Mouse (Mus musculus) neural tube, embryonic 14.5 days (tissue): ENCODE data around the gene Vwa5b1. TPM values are rescaled to one million over a fixed set of nuclear protein-coding genes. Genes with fewer than 3 reads are reported as not detected.

Experiments used
- ATAC-seq: fragments of 200-750 bp; cut with Nextera tagmentation; 2 replicates; pipeline ENCODE4 v1.8.0; 2017; ENCODE audit warnings: low read depth, mild to moderate bottlenecking, moderate TSS enrichment, moderate library complexity
- H3K27ac ChIP-seq: fragments of 300-500 bp; sonication (generic); 2 replicates; pipeline ENCODE4 v1.5.1; 2014; ENCODE audit warnings: low read depth, mild to moderate bottlenecking, control low read depth, low read length, moderate library complexity, mixed read lengths
- H3K27me3 ChIP-seq: fragments of 300-500 bp; sonication (generic); 2 replicates; pipeline ENCODE4 v1.6.1; 2014; ENCODE audit warnings: low read length; ENCODE audit not compliant: control insufficient read depth, insufficient read depth
- H3K36me3 ChIP-seq: fragments of 300-500 bp; sonication (generic); 2 replicates; pipeline ENCODE4 v1.6.1; 2014; ENCODE audit warnings: low read length, mixed read lengths; ENCODE audit not compliant: control insufficient read depth, insufficient read depth
- H3K4me1 ChIP-seq: fragments of 300-500 bp; sonication (generic); 2 replicates; pipeline ENCODE4 v1.6.1; 2014; ENCODE audit warnings: low read length; ENCODE audit not compliant: control insufficient read depth, insufficient read depth
- H3K4me2 ChIP-seq: fragments of 300-500 bp; sonication (generic); 2 replicates; pipeline ENCODE4 v1.6.1; 2014; ENCODE audit warnings: mild to moderate bottlenecking, low read depth, low read length, control low read depth
- H3K4me3 ChIP-seq: fragments of 300-500 bp; sonication (generic); 2 replicates; pipeline ENCODE4 v1.5.1; 2014; ENCODE audit warnings: low read depth, low read length, control low read depth, mixed read lengths
- H3K9ac ChIP-seq: fragments of 300-500 bp; sonication (generic); replicated peaks from 2 replicates; pipeline ENCODE4 v1.6.1; 2014; ENCODE audit warnings: low read depth, mild to moderate bottlenecking, control low read depth, low read length, mixed read lengths
- H3K9me3 ChIP-seq: fragments of 300-500 bp; sonication (generic); 2 replicates; pipeline ENCODE4 v1.6.1; 2016; ENCODE audit warnings: low read length; ENCODE audit not compliant: control insufficient read depth
- WGBS: fragments of 180-500 bp; shearing (Covaris S2); extraction: QIAGEN DNeasy Blood & Tissue Kit; methylation state at CpG from one replicate; pipeline ENCODE4 v1.1.7; 2014; 5-methylcytosine and 5-hydroxymethylcytosine counted together
- polyA plus RNA-seq: library from polyadenylated mRNA; unstranded; fragments of >200 nt; fragmentation: Nextera tagmentation; extraction: Ambion mirVana; gene quantifications from 2 replicates; pipeline ENCODE4 v1.2.1, GENCODE M21; 2014

The Vwa5b1 gene
- 0.59 and 0.80 TPM in 2 replicates for polyA plus RNA-seq

GRCm38 (mm10) chr4:138635428-138636145, at the start of gene Vwa5b1:
Vwa5b1 (minus strand) TSS chr4:138635884.
- 19% methylated on average over 8 of the region's 8 CpGs for WGBS
- Histone ChIP-seq H3K9ac (no peak within 1 kb of the TSS), H3K4me1 (peaks cover 6% of the 10 kb centered on the region)

GRCm38 (mm10) chr4:138682760-138683159, 47.1 kb upstream of the Vwa5b1 start:
- no peaks in the 10 kb centered on the region for H3K9me3 ChIP-seq
- no peak overlapping the region for H3K9ac ChIP-seq
- 0 out of 2 replicates have a peak, but pooled peaks have one; percentile 46 for ATAC-seq
- H3K4me3 ChIP-seq, result no peak overlapping the region
- no peaks in the 10 kb centered on the region for H3K36me3 ChIP-seq
- no peak overlapping the region for H3K4me2 ChIP-seq
- no peaks in the 10 kb centered on the region for H3K27me3 ChIP-seq
- peak overlapping the region; percentile 40 for H3K27ac ChIP-seq
- 19% methylated on average over 2 of the region's 2 CpGs for WGBS
- 0 out of 2 replicates have a peak, but pooled peaks cover 3% of the 10 kb centered on the region for H3K4me1 ChIP-seq

More at GRCm38 (mm10) chr4:138635428-138636145, at the start of gene Vwa5b1:
- no peaks in the 10 kb centered on the region for H3K36me3 ChIP-seq
- no peaks in the 10 kb centered on the region for H3K27me3 ChIP-seq
- H3K9me3 ChIP-seq, result no peaks in the 10 kb centered on the region
- ATAC-seq, result peak; percentile 65; the same call in 1 of the 2 replicates
- no peak within 1 kb of the TSS for H3K4me3 ChIP-seq
- no peak within 1 kb of the TSS for H3K27ac ChIP-seq
- H3K4me2 ChIP-seq, result no peak within 1 kb of the TSS

DNA sequence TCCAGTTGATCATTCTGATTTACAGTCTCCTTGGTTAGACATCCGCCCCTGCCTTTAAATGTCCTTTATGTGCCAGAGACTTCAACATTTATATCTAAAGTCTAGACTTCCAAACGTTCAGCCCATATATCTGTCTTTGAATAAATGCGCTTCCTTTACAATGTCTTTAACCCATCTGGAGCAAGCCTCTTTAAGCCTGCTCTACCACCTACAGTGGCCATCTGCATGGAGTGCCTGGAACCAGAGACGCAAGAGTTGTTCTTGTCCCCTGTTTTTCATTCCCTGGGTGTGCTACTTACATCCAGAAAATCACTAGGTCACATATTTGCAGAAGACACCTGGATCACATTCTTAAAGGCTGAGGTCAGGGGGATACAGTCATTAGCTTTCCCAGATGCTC, 44.4 kb upstream of the Vwa5b1 start:
- no peak overlapping the region for H3K4me2 ChIP-seq
- WGBS, result 71% methylated on average over 4 of the region's 4 CpGs
- no peaks in the 10 kb centered on the region for H3K27me3 ChIP-seq
- 0 out of 2 replicates have a peak, but pooled peaks cover 3% of the 10 kb centered on the region for H3K4me1 ChIP-seq
- ATAC-seq, result no peak
- H3K36me3 ChIP-seq, result no peaks in the 10 kb centered on the region
- no peak overlapping the region for H3K4me3 ChIP-seq
- H3K9ac ChIP-seq, result no peak overlapping the region
- no peak overlapping the region for H3K27ac ChIP-seq
- no peaks in the 10 kb centered on the region for H3K9me3 ChIP-seq

DNA sequence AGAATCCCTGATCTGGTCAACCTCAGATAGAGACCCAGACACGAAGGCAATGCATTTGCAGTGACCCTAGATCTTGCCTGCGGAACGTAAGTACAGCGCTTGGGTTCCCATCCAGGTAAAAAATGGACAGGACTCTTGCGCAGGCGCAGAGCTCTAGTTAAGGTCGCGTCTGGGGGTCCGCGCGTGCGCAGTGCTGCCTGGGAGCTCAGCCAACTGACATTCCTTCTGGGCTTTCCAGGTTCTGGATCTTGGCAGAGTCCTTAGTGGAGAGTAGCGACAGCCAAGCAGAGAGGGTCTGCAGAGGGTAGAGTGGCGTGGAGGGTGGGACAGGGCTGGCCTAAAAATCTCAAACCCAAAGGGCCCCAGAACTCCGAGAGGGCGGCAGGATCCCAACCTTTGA, 41.9 kb upstream of the Vwa5b1 start:
- WGBS, result 23% methylated on average over 16 of the region's 16 CpGs
- H3K36me3 ChIP-seq, result no peaks in the 10 kb centered on the region
- no peak overlapping the region; the same call in 1 of the 2 replicates for H3K27ac ChIP-seq
- peak overlapping the region; percentile 41 for H3K4me2 ChIP-seq
- ATAC-seq, result peak; percentile 71
- no peak overlapping the region for H3K9ac ChIP-seq
- H3K9me3 ChIP-seq, result no peaks in the 10 kb centered on the region
- no peaks in the 10 kb centered on the region for H3K27me3 ChIP-seq
- H3K4me3 ChIP-seq, result peak overlapping the region; percentile 6; the same call in 1 of the 2 replicates
- H3K4me1 ChIP-seq, result no peaks in the 10 kb centered on the region

- H3K4me2 ChIP-seq, result no peak overlapping the region
- H3K27ac ChIP-seq, result no peak overlapping the region
- H3K4me3 ChIP-seq, result no peak overlapping the region
- no peaks in the 10 kb centered on the region for H3K27me3 ChIP-seq
- ATAC-seq, result no peak
- H3K4me1 ChIP-seq, result no peaks in the 10 kb centered on the region
- H3K9ac ChIP-seq, result no peak overlapping the region
- whole genome bisulfite sequencing, result 14% methylated on average over 16 of the region's 16 CpGs
- H3K36me3 ChIP-seq, result no peaks in the 10 kb centered on the region
- H3K9me3 ChIP-seq, result no peaks in the 10 kb centered on the region
Measured at GRCm38 (mm10) chr4:138676480-138676879, 40.8 kb upstream of the Vwa5b1 start.

DNA sequence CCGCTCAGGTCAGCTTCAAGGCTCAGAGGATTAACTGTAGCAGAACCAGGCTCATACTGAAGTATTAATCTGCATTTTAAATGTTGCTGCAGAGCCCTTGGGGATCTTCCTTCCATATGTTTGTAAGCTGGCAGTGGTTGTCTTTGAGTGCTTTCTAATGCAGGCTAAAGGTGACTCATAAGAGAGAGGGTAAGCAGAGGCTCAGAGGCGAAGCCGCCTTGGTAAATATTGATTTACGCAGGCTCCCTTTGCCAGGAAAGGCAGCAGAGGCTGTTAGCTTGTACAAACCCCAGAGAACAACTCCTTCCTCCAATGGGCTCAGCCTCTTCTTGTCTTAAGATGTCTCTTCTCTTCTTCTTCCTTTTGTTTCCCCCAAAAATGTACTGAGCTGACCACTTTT, 36.5 kb upstream of the Vwa5b1 start:
- H3K36me3 ChIP-seq, result no peaks in the 10 kb centered on the region
- ATAC-seq, result no peak
- WGBS, result 47% methylated on average over 4 of the region's 4 CpGs
- no peaks in the 10 kb centered on the region for H3K9me3 ChIP-seq
- H3K27me3 ChIP-seq, result no peaks in the 10 kb centered on the region
- no peak overlapping the region for H3K4me2 ChIP-seq
- no peak overlapping the region for H3K9ac ChIP-seq
- no peak overlapping the region for H3K27ac ChIP-seq
- H3K4me1 ChIP-seq, result no peaks in the 10 kb centered on the region
- no peak overlapping the region for H3K4me3 ChIP-seq

DNA sequence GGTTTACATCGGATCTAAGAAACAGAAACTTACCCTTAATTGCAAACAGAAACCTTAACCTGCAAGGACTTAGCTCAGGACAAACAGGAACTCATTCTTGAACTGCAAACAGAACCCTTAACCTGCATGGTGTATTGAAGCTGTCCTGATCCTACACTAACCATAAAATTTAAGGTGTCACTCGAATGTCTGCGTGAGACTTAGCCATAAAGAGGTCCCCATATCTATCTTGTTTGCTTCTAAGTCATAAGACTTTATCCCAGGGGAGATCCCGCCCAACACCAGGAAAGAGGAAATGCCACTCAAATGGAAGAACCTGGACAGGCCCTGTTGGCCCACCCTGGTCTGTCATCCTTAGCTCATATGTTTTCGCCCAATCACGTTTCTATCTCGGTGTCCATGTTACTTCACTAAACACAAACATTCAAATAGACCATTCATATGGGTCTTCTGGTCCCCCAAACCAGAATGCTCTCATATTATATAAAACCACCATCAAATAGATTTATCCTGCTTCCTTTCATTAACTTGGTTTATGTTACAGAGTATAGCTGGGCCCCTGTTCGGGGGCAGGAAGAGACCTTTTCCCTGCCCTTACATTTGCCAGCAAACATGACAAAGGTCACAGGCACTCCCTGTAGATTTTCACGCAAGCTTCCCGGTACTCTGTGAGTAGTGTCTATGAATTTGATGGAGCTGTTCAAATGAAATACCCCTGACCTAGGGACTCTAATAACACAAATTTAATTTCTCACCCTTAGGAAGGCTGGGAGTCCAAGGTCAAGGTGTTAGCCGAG, 34.6 kb upstream of the Vwa5b1 start:
- no peaks in the 10 kb centered on the region for H3K9me3 ChIP-seq
- H3K4me1 ChIP-seq, result no peaks in the 10 kb centered on the region
- H3K36me3 ChIP-seq, result no peaks in the 10 kb centered on the region
- H3K9ac ChIP-seq, result no peak overlapping the region
- no peak overlapping the region for H3K4me3 ChIP-seq
- WGBS, result 87% methylated on average over 11 of the region's 11 CpGs
- no peaks in the 10 kb centered on the region for H3K27me3 ChIP-seq
- H3K4me2 ChIP-seq, result no peak overlapping the region
- ATAC-seq, result no peak
- no peak overlapping the region for H3K27ac ChIP-seq

- Histone ChIP-seq H3K27ac (no peak overlapping the region), H3K4me3 (no peak overlapping the region), H3K9ac (no peak overlapping the region), H3K27me3 (no peaks in the 10 kb centered on the region), H3K4me2 (no peak overlapping the region), H3K36me3 (no peaks in the 10 kb centered on the region), H3K9me3 (no peaks in the 10 kb centered on the region), H3K4me1 (no peaks in the 10 kb centered on the region)
- ATAC-seq, result no peak
- WGBS, result 69% methylated on average over 10 of the region's 10 CpGs
Measured at GRCm38 (mm10) chr4:138666521-138666920, 30.8 kb upstream of the Vwa5b1 start.
